Mouse (Mus musculus) hindbrain, postnatal 0 days (tissue): ENCODE measurements at regions not wholly inside any gene's neighbourhood (a gene's known extent, or its start where the extent isn't known, plus 50 kb on each side); places are given as distances from the start of the nearest gene placed in this dataset.
A peak's percentile ranks its signal among the peaks of the same experiment; 100 is the strongest.

Source experiments
- ATAC-seq: fragments of 200-750 bp; cut with Nextera tagmentation; 2 replicates; pipeline ENCODE4 v1.8.0; 2017; ENCODE audit warnings: mild to moderate bottlenecking, moderate TSS enrichment, moderate library complexity
- DNase-seq: peaks from one replicate; pipeline ENCODE4 v3.0.0-alpha.2; 2015; ENCODE audit warnings: low spot score
- H3K27ac ChIP-seq: fragments of 300-500 bp; sonication (generic); 2 replicates; pipeline ENCODE4 v1.5.1; 2014; ENCODE audit warnings: mild to moderate bottlenecking
- H3K27me3 ChIP-seq: fragments of 300-500 bp; sonication (generic); 2 replicates; pipeline ENCODE4 v1.6.1; 2014; ENCODE audit warnings: low read length, mixed read lengths; ENCODE audit not compliant: insufficient read depth
- H3K36me3 ChIP-seq: fragments of 300-500 bp; sonication (generic); 2 replicates; pipeline ENCODE4 v1.6.1; 2014; ENCODE audit warnings: low read length, mixed read lengths; ENCODE audit not compliant: insufficient read depth
- H3K4me1 ChIP-seq: fragments of 300-500 bp; sonication (generic); 2 replicates; pipeline ENCODE4 v1.6.1; 2014; ENCODE audit warnings: antibody characterized with exemption, low read length, mixed read lengths; ENCODE audit not compliant: insufficient read depth
- H3K4me2 ChIP-seq: fragments of 300-500 bp; sonication (generic); 2 replicates; pipeline ENCODE4 v1.6.1; 2014; ENCODE audit warnings: low read depth, mild to moderate bottlenecking, low read length, moderate library complexity, mixed read lengths
- H3K4me3 ChIP-seq: fragments of 300-500 bp; sonication (generic); 2 replicates; pipeline ENCODE4 v1.5.1; 2014; ENCODE audit warnings: low read length
- H3K9ac ChIP-seq: fragments of 300-500 bp; sonication (generic); replicated peaks from 2 replicates; pipeline ENCODE4 v1.6.1; 2014; ENCODE audit warnings: mild to moderate bottlenecking, low read length, moderate library complexity, mixed read lengths
- H3K9me3 ChIP-seq: fragments of 300-500 bp; sonication (generic); 2 replicates; pipeline ENCODE4 v1.6.1; 2016; ENCODE audit warnings: low read length, mixed read lengths
- CTCF ChIP-seq: IDR thresholded peaks from 2 replicates; pipeline ENCODE4 v1.5.1; 2016; ENCODE audit warnings: antibody characterized with exemption, control low read depth, low read depth
- WGBS: fragments of 180-500 bp; shearing (Covaris S2); extraction: QIAGEN DNeasy Blood & Tissue Kit; methylation state at CpG from one replicate; pipeline ENCODE4 v1.1.7; 2014; 5-methylcytosine and 5-hydroxymethylcytosine counted together

- Histone ChIP-seq H3K9me3 (no peaks in the 10 kb centered on the region), H3K9ac (no peak overlapping the region), H3K27me3 (no peaks in the 10 kb centered on the region), H3K27ac (no peak overlapping the region), H3K4me3 (no peak overlapping the region), H3K4me1 (no peaks in the 10 kb centered on the region), H3K36me3 (no peaks in the 10 kb centered on the region), H3K4me2 (no peak overlapping the region)
- no peak for DNase-seq
- WGBS = 97% methylated on average over 1 of the region's 1 CpGs
- no peak for TF ChIP-seq CTCF
- no peak for ATAC-seq
These were observed 139.8 kb upstream of the Slc22a23 start for GRCm38 (mm10) chr13:34484831-34485230.

DNA sequence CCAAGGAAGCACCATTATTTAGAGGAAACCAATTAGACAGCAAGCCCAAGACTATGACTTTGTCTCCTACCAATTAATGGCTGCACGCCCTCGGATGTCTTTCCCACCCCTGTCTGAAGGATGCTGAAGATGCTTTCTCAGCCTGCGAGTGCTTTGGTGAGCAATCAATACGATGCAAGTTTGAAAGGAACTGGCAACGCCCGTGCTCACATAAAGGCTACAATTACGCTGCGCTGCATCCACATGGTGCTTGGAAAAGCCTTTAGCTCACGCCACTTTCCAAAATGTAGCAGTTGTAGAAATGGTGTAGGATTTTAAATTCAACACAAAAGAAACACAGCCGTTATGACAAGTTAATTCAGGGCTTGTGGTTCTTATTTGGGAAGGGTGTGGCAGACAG lies 136.5 kb upstream of the Slc22a23 start:
- no peak overlapping the region for H3K4me2 ChIP-seq
- no peak overlapping the region for H3K4me3 ChIP-seq
- 82% methylated on average over 10 of the region's 10 CpGs for WGBS
- no peak overlapping the region for H3K9ac ChIP-seq
- no peaks in the 10 kb centered on the region for H3K9me3 ChIP-seq
- no peak for TF ChIP-seq CTCF
- DNase-seq (no peak), ATAC-seq (no peak)
- H3K36me3 ChIP-seq = no peaks in the 10 kb centered on the region
- H3K27me3 ChIP-seq = no peaks in the 10 kb centered on the region
- H3K27ac ChIP-seq = no peak overlapping the region
- H3K4me1 ChIP-seq = no peaks in the 10 kb centered on the region

DNA sequence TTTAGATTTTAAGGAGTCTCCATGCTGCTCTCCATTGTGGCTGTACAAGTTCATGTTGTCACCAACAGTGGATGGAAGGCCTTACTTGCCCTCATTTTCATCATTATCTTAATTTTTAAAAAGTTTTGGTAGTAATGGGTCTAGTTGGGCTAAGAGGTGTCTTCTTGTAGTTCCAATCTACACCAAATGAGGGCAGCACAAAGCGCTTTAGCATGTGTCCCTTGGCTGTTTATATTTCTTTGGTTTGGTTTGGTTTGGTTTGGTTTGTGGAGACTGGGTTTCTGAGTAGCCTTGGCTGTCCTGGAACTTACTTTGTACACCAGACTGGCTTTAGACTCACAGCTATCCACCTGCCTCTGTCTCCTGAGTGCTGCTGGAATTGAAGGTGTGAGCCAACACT lies 125.4 kb upstream of the Slc22a23 start:
- H3K4me2 ChIP-seq = no peak overlapping the region
- no peak for DNase-seq
- 67% methylated on average over 1 of the region's 1 CpGs for WGBS

GRCm38 (mm10) chr13:34469568-34469967 lies 124.6 kb upstream of the Slc22a23 start:
- Histone ChIP-seq H3K9ac (no peak overlapping the region), H3K36me3 (no peaks in the 10 kb centered on the region), H3K27ac (peak overlapping the region; percentile 5; the same call in 1 of the 2 replicates), H3K9me3 (no peaks in the 10 kb centered on the region), H3K4me1 (peaks cover 6% of the 10 kb centered on the region), H3K4me2 (no peak overlapping the region), H3K4me3 (no peak overlapping the region), H3K27me3 (no peaks in the 10 kb centered on the region)
- 38% methylated on average over 5 of the region's 5 CpGs for WGBS
- ATAC-seq = peak; percentile 67; the same call in 1 of the 2 replicates
- peak; percentile 80 for DNase-seq
- TF ChIP-seq CTCF = no peak

More for the DNA sequence above, 125.4 kb upstream of the Slc22a23 start:
- no peak overlapping the region for H3K4me3 ChIP-seq
- H3K27me3 ChIP-seq = no peaks in the 10 kb centered on the region
- no peak for ATAC-seq
- peak; percentile 35 for TF ChIP-seq CTCF
- no peak overlapping the region for H3K9ac ChIP-seq
- peaks cover 6% of the 10 kb centered on the region for H3K4me1 ChIP-seq
- H3K27ac ChIP-seq = no peak overlapping the region
- no peaks in the 10 kb centered on the region for H3K36me3 ChIP-seq
- H3K9me3 ChIP-seq = no peaks in the 10 kb centered on the region

- Histone ChIP-seq H3K4me2 (no peak overlapping the region), H3K4me1 (peaks cover 7% of the 10 kb centered on the region), H3K27ac (no peak overlapping the region), H3K9ac (no peak overlapping the region), H3K36me3 (no peaks in the 10 kb centered on the region), H3K27me3 (no peaks in the 10 kb centered on the region), H3K4me3 (no peak overlapping the region), H3K9me3 (no peaks in the 10 kb centered on the region)
- 31% methylated on average over 3 of the region's 3 CpGs for WGBS
- TF ChIP-seq CTCF = no peak
- peak; percentile 51; the same call in 1 of the 2 replicates for ATAC-seq
- DNase-seq = peak; percentile 76
These were observed 123.3 kb upstream of the Slc22a23 start for GRCm38 (mm10) chr13:34468132-34468748.

GRCm38 (mm10) chr13:34465862-34466430 lies 121.0 kb upstream of the Slc22a23 start:
- H3K9me3 ChIP-seq = no peaks in the 10 kb centered on the region
- peaks cover 16% of the 10 kb centered on the region for H3K4me1 ChIP-seq
- no peaks in the 10 kb centered on the region for H3K36me3 ChIP-seq
- no peak overlapping the region for H3K9ac ChIP-seq
- no peak overlapping the region for H3K4me3 ChIP-seq
- H3K27me3 ChIP-seq = no peaks in the 10 kb centered on the region
- H3K27ac ChIP-seq = no peak overlapping the region
- TF ChIP-seq CTCF = no peak
- no peak for ATAC-seq
- no peak for DNase-seq
- no peak overlapping the region for H3K4me2 ChIP-seq

- TF ChIP-seq CTCF = no peak
- H3K4me2 ChIP-seq = no peak overlapping the region
- no peaks in the 10 kb centered on the region for H3K9me3 ChIP-seq
- H3K9ac ChIP-seq = no peak overlapping the region
- WGBS = 83% methylated on average over 5 of the region's 5 CpGs
- H3K27ac ChIP-seq = no peak overlapping the region
- H3K27me3 ChIP-seq = no peaks in the 10 kb centered on the region
- DNase-seq = no peak
- peaks cover 16% of the 10 kb centered on the region for H3K4me1 ChIP-seq
- ATAC-seq = no peak
- H3K4me3 ChIP-seq = no peak overlapping the region
- no peaks in the 10 kb centered on the region for H3K36me3 ChIP-seq
These were observed 120.5 kb upstream of the Slc22a23 start for GRCm38 (mm10) chr13:34465456-34465855.
